Mouse (Mus musculus): ENCODE measurements around the gene 9930111J21Rik2. TPM values are rescaled to one million over a fixed set of nuclear protein-coding genes. Genes with fewer than 3 reads are reported as not detected.
"Not testable (repeated sequence)": the region's sequence is repeated elsewhere in the genome, so short reads cannot be mapped to it uniquely, and the experiment has no call there.

9930111J21Rik2 gene
- total and polyA plus RNA-seq, 2 experiments, result 0.44 to 4.0 TPM

- Histone ChIP-seq H3K36me3 (ENCODE audit: control insufficient read depth, insufficient read depth, low read length) (no peaks in the 10 kb centered on the region), H3K27ac (replicated peaks; ENCODE audit: insufficient read depth, low read depth, low read length) (no peak overlapping the region), H3K4me3 (ENCODE audit: insufficient read depth, low read depth, low read length) (no peak overlapping the region), H3K79me2 (ENCODE audit: control insufficient read depth, insufficient read depth, low read length) (no peaks in the 10 kb centered on the region), H3K9ac (ENCODE audit: low read depth, low read length) (no peak overlapping the region), H3K4me1 (ENCODE audit: control insufficient read depth, insufficient read depth, low read length) (no peaks in the 10 kb centered on the region; the same call in 1 of the 2 replicates), H3K27me3 (ENCODE audit: control insufficient read depth, insufficient read depth, low read length) (no peaks in the 10 kb centered on the region)
- WGBS, result 95% methylated on average over 1 of the region's 1 CpGs
- TF ChIP-seq POLR2A (IDR thresholded peaks at IDR 0.05; ENCODE audit: extremely low read depth, insufficient read depth, low read length) (no peak), CTCF (IDR thresholded peaks at IDR 0.05; ENCODE audit: low read depth, low read length) (no peak)
- DNase-seq (ENCODE audit: extremely low read depth, low read depth, low spot score), result no peak
These were observed 17.3 kb upstream of the 9930111J21Rik2 start for GRCm38 (mm10) chr11:49068358-49068757.

GRCm38 (mm10) chr11:49063713-49064469, 12.8 kb upstream of the 9930111J21Rik2 start, which contains the start of gene Tgtp2:
TSS of gene Tgtp2 (minus strand) at chr11:49064206.
- WGBS, result 62% methylated on average over 5 of the region's 5 CpGs
- H3K79me2 ChIP-seq (ENCODE audit: control insufficient read depth, insufficient read depth, low read length); H3K4me3 ChIP-seq (ENCODE audit: insufficient read depth, low read depth, low read length); H3K4me1 ChIP-seq (ENCODE audit: control insufficient read depth, insufficient read depth, low read length); H3K9ac ChIP-seq (ENCODE audit: low read depth, low read length); H3K27me3 ChIP-seq (ENCODE audit: control insufficient read depth, insufficient read depth, low read length); H3K36me3 ChIP-seq (ENCODE audit: control insufficient read depth, insufficient read depth, low read length); DNase-seq (ENCODE audit: extremely low read depth, low read depth, low spot score): not testable (repeated sequence)
- H3K27ac ChIP-seq (replicated peaks; ENCODE audit: insufficient read depth, low read depth, low read length), result peak within 1 kb of the TSS; percentile 73

- H3K27me3 ChIP-seq (ENCODE audit: control insufficient read depth, insufficient read depth, low read length); H3K27ac ChIP-seq (replicated peaks; ENCODE audit: insufficient read depth, low read depth, low read length); H3K4me1 ChIP-seq (ENCODE audit: control insufficient read depth, insufficient read depth, low read length); H3K79me2 ChIP-seq (ENCODE audit: control insufficient read depth, insufficient read depth, low read length); DNase-seq (ENCODE audit: extremely low read depth, low read depth, low spot score); H3K36me3 ChIP-seq (ENCODE audit: control insufficient read depth, insufficient read depth, low read length); H3K9ac ChIP-seq (ENCODE audit: low read depth, low read length): not testable (repeated sequence)
- peak overlapping the region; percentile 16; the same call in 1 of the 2 replicates for H3K4me3 ChIP-seq (ENCODE audit: insufficient read depth, low read depth, low read length)
- 72% methylated on average over 2 of the region's 2 CpGs for WGBS
These were observed 10.8 kb upstream of the 9930111J21Rik2 start for GRCm38 (mm10) chr11:49061865-49062264.

- 59% methylated on average over 2 of the region's 3 CpGs for WGBS
These were observed 9.0 kb upstream of the 9930111J21Rik2 start for GRCm38 (mm10) chr11:49060061-49060460.

GRCm38 (mm10) chr11:49051894-49052293, 852 bp upstream of the 9930111J21Rik2 start:
- not testable (repeated sequence) for H3K9ac ChIP-seq (ENCODE audit: low read depth, low read length); DNase-seq (ENCODE audit: extremely low read depth, low read depth, low spot score); H3K27ac ChIP-seq (replicated peaks; ENCODE audit: insufficient read depth, low read depth, low read length); H3K4me3 ChIP-seq (ENCODE audit: insufficient read depth, low read depth, low read length); H3K4me1 ChIP-seq (ENCODE audit: control insufficient read depth, insufficient read depth, low read length); H3K79me2 ChIP-seq (ENCODE audit: control insufficient read depth, insufficient read depth, low read length); H3K36me3 ChIP-seq (ENCODE audit: control insufficient read depth, insufficient read depth, low read length); H3K27me3 ChIP-seq (ENCODE audit: control insufficient read depth, insufficient read depth, low read length)
- no CpG with 5 or more reads among the region's 5 CpGs for WGBS

More at GRCm38 (mm10) chr11:49060061-49060460, 9.0 kb upstream of the 9930111J21Rik2 start:
- not testable (repeated sequence) for H3K36me3 ChIP-seq (ENCODE audit: control insufficient read depth, insufficient read depth, low read length); H3K27me3 ChIP-seq (ENCODE audit: control insufficient read depth, insufficient read depth, low read length); H3K4me3 ChIP-seq (ENCODE audit: insufficient read depth, low read depth, low read length); H3K4me1 ChIP-seq (ENCODE audit: control insufficient read depth, insufficient read depth, low read length); H3K79me2 ChIP-seq (ENCODE audit: control insufficient read depth, insufficient read depth, low read length); H3K9ac ChIP-seq (ENCODE audit: low read depth, low read length); H3K27ac ChIP-seq (replicated peaks; ENCODE audit: insufficient read depth, low read depth, low read length); DNase-seq (ENCODE audit: extremely low read depth, low read depth, low spot score)

- H3K36me3 ChIP-seq (ENCODE audit: control insufficient read depth, insufficient read depth, low read length); H3K9ac ChIP-seq (ENCODE audit: low read depth, low read length); H3K27me3 ChIP-seq (ENCODE audit: control insufficient read depth, insufficient read depth, low read length); H3K4me3 ChIP-seq (ENCODE audit: insufficient read depth, low read depth, low read length); DNase-seq (ENCODE audit: extremely low read depth, low read depth, low spot score); H3K27ac ChIP-seq (replicated peaks; ENCODE audit: insufficient read depth, low read depth, low read length); H3K4me1 ChIP-seq (ENCODE audit: control insufficient read depth, insufficient read depth, low read length); H3K79me2 ChIP-seq (ENCODE audit: control insufficient read depth, insufficient read depth, low read length): not testable (repeated sequence)
These were observed 978 bp downstream of the 9930111J21Rik2 start for GRCm38 (mm10) chr11:49050064-49050463.

GRCm38 (mm10) chr11:49012074-49012473, 39.0 kb downstream of the 9930111J21Rik2 start:
- H3K36me3 ChIP-seq (ENCODE audit: control insufficient read depth, insufficient read depth, low read length); H3K4me3 ChIP-seq (ENCODE audit: insufficient read depth, low read depth, low read length); H3K79me2 ChIP-seq (ENCODE audit: control insufficient read depth, insufficient read depth, low read length); H3K9ac ChIP-seq (ENCODE audit: low read depth, low read length); H3K27me3 ChIP-seq (ENCODE audit: control insufficient read depth, insufficient read depth, low read length); H3K27ac ChIP-seq (replicated peaks; ENCODE audit: insufficient read depth, low read depth, low read length); H3K4me1 ChIP-seq (ENCODE audit: control insufficient read depth, insufficient read depth, low read length); DNase-seq (ENCODE audit: extremely low read depth, low read depth, low spot score): not testable (repeated sequence)

GRCm38 (mm10) chr11:49006785-49007184, 44.3 kb downstream of the 9930111J21Rik2 start:
- DNase-seq (ENCODE audit: extremely low read depth, low read depth, low spot score); H3K79me2 ChIP-seq (ENCODE audit: control insufficient read depth, insufficient read depth, low read length); H3K27me3 ChIP-seq (ENCODE audit: control insufficient read depth, insufficient read depth, low read length); H3K9ac ChIP-seq (ENCODE audit: low read depth, low read length); H3K4me3 ChIP-seq (ENCODE audit: insufficient read depth, low read depth, low read length); H3K36me3 ChIP-seq (ENCODE audit: control insufficient read depth, insufficient read depth, low read length); H3K4me1 ChIP-seq (ENCODE audit: control insufficient read depth, insufficient read depth, low read length); H3K27ac ChIP-seq (replicated peaks; ENCODE audit: insufficient read depth, low read depth, low read length): not testable (repeated sequence)
- WGBS, result 0% methylated on average over 1 of the region's 1 CpGs

GRCm38 (mm10) chr11:49006317-49006716, 44.7 kb downstream of the 9930111J21Rik2 start:
- not testable (repeated sequence) for H3K27me3 ChIP-seq (ENCODE audit: control insufficient read depth, insufficient read depth, low read length); H3K36me3 ChIP-seq (ENCODE audit: control insufficient read depth, insufficient read depth, low read length); H3K4me3 ChIP-seq (ENCODE audit: insufficient read depth, low read depth, low read length); H3K4me1 ChIP-seq (ENCODE audit: control insufficient read depth, insufficient read depth, low read length); H3K27ac ChIP-seq (replicated peaks; ENCODE audit: insufficient read depth, low read depth, low read length); H3K79me2 ChIP-seq (ENCODE audit: control insufficient read depth, insufficient read depth, low read length); H3K9ac ChIP-seq (ENCODE audit: low read depth, low read length); DNase-seq (ENCODE audit: extremely low read depth, low read depth, low spot score)
- 63% methylated on average over 2 of the region's 2 CpGs for WGBS

All from liver, adult 2 months (tissue).